Mouse (Mus musculus): ENCODE data around the gene Olfr1079. TPM values are rescaled to one million over a fixed set of nuclear protein-coding genes. Genes with fewer than 3 reads are reported as not detected.

The Olfr1079 gene
- total and polyA plus RNA-seq, 3 experiments = not detected

DNA sequence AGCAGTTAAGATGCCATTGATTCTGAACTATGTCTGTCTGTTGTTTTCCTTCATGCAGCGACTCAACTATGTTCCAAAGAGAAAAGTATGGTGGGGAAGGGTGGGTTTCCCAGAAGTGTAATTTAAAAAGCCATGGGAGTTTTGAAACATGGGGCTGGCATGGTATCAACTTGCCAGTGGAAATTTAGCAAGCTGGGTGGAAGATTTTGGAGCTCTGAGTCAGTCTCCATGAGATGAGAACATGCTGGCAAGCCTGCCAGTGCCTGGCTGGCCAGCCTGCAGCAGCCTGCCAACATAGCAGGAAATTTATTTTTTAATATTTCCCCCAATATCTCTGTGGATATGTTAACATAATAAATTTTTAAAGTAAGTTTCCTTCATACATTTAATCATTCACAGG lies 11.3 kb downstream of the Olfr1079 start:
- no peaks in the 10 kb centered on the region for H3K27me3 ChIP-seq (ENCODE audit: control insufficient read depth in 1 of 2, insufficient read depth in 2 of 2, low read length in 2 of 2)
- H3K79me2 ChIP-seq (ENCODE audit: control insufficient read depth, insufficient read depth, low read length, poor library complexity) = no peaks in the 10 kb centered on the region
- no peak overlapping the region for H3K4me3 ChIP-seq (ENCODE audit: control insufficient read depth in 1 of 2, insufficient read depth in 1 of 2, low read depth in 2 of 2, low read length in 2 of 2)
- H3K9ac ChIP-seq (ENCODE audit: control insufficient read depth, low read depth, low read length, poor library complexity, severe bottlenecking) = no peak overlapping the region
- H3K9me3 ChIP-seq (replicated peaks; ENCODE audit: insufficient read depth, low read length) = no peaks in the 10 kb centered on the region
- no peaks in the 10 kb centered on the region for H3K36me3 ChIP-seq (ENCODE audit: control insufficient read depth in 1 of 2, insufficient read depth in 2 of 2, low read length in 2 of 2)
- H3K4me1 ChIP-seq (ENCODE audit: control insufficient read depth in 1 of 2, insufficient read depth in 2 of 2, low read length in 2 of 2) = no peaks in the 10 kb centered on the region
- no peak for DNase-seq (ENCODE audit: low read depth, low spot score)
- no peak overlapping the region for H3K27ac ChIP-seq (ENCODE audit: control insufficient read depth, low read depth, low read length)
- TF ChIP-seq GATA1 (IDR thresholded peaks at IDR 0.05; ENCODE audit: low read depth, low read length) (no peak), ZC3H11A (IDR thresholded peaks at IDR 0.05; ENCODE audit: low read depth, low read length) (no peak), RCOR1 (IDR thresholded peaks at IDR 0.05; ENCODE audit: low read depth, low read length) (no peak), POLR2AphosphoS2 (IDR thresholded peaks at IDR 0.05; ENCODE audit: low read length) (no peak), POLR2A (IDR thresholded peaks at IDR 0.05; ENCODE audit: control insufficient read depth in 1 of 2, insufficient read depth in 1 of 2, low read depth in 1 of 2, low read length in 2 of 2, poor library complexity in 1 of 2) (no peak), SIN3A (IDR thresholded peaks at IDR 0.05; ENCODE audit: low read length) (no peak), TAL1 (IDR thresholded peaks at IDR 0.05; ENCODE audit: low read length) (no peak), TBP (IDR thresholded peaks at IDR 0.05; ENCODE audit: low read depth, low read length) (no peak), E2F4 (IDR thresholded peaks at IDR 0.05; ENCODE audit: borderline replicate concordance, low read depth, low read length) (no peak), JUND (IDR thresholded peaks at IDR 0.05; ENCODE audit: low read depth, low read length) (no peak), ELF1 (IDR thresholded peaks at IDR 0.05; ENCODE audit: low read depth, low read length) (no peak), ZNF384 (IDR thresholded peaks at IDR 0.05; ENCODE audit: low read depth, low read length) (no peak), ZMIZ1 (IDR thresholded peaks at IDR 0.05; ENCODE audit: low read depth, low read length) (no peak), MAZ (IDR thresholded peaks at IDR 0.05; ENCODE audit: low read depth, low read length) (no peak), EP300 (IDR thresholded peaks at IDR 0.05; ENCODE audit: low read depth in 1 of 2, low read length in 2 of 2) (no peak), MXI1 (IDR thresholded peaks at IDR 0.05; ENCODE audit: low read depth, low read length) (no peak), TCF12 (IDR thresholded peaks at IDR 0.05; ENCODE audit: low read depth, low read length) (no peak), NRF1 (IDR thresholded peaks at IDR 0.05; ENCODE audit: insufficient read depth, low read depth, low read length, poor library complexity, severe bottlenecking) (no peak)

DNA sequence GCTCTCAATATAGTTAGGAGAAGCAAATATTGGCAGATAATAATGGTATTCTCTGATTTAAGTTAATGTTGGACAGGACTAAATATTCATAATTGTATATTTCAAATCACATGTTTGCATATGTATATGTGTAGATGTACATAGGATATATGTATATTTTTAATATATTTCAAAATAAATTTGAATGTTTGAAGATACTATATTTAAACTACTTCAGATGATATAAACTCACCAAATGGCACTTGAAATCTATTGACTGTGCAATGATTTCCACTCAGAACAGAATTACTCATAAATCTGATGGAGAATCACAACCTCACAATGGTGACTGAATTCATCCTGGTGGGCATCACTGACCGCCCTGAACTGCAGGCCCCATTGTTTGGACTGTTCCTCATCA lies 34.1 kb downstream of the Olfr1079 start, which contains the start of gene Olfr1076:
Olfr1076 (plus strand) TSS at position 301 of the 400 bp plus-strand sequence.
- no peak within 1 kb of the TSS for H3K9ac ChIP-seq (ENCODE audit: control insufficient read depth, low read depth, low read length, poor library complexity, severe bottlenecking)
- no peak for DNase-seq (ENCODE audit: low read depth, low spot score)
- TF ChIP-seq ZC3H11A (IDR thresholded peaks at IDR 0.05; ENCODE audit: low read depth, low read length) = no peak
- TF ChIP-seq NRF1 (IDR thresholded peaks at IDR 0.05; ENCODE audit: insufficient read depth, low read depth, low read length, poor library complexity, severe bottlenecking) = no peak
- no peak for TF ChIP-seq CHD2 (IDR thresholded peaks at IDR 0.05; ENCODE audit: low read length)
- no peak for TF ChIP-seq ZKSCAN1 (IDR thresholded peaks at IDR 0.05; ENCODE audit: low read depth, low read length)
- TF ChIP-seq MYC (IDR thresholded peaks at IDR 0.05; ENCODE audit: low read depth, low read length) = no peak
- TF ChIP-seq TAL1 (IDR thresholded peaks at IDR 0.05; ENCODE audit: low read length) = no peak
- TF ChIP-seq USF1 (IDR thresholded peaks at IDR 0.05; ENCODE audit: low read depth, low read length) = no peak
- no peak for TF ChIP-seq NELFE (IDR thresholded peaks at IDR 0.05; ENCODE audit: low read depth, low read length)
- TF ChIP-seq E2F4 (IDR thresholded peaks at IDR 0.05; ENCODE audit: borderline replicate concordance, low read depth, low read length) = no peak
- H3K4me3 ChIP-seq (ENCODE audit: control insufficient read depth in 1 of 2, insufficient read depth in 1 of 2, low read depth in 2 of 2, low read length in 2 of 2) = no peak within 1 kb of the TSS
- no peaks in the 10 kb centered on the region for H3K79me2 ChIP-seq (ENCODE audit: control insufficient read depth, insufficient read depth, low read length, poor library complexity)
- H3K36me3 ChIP-seq (ENCODE audit: control insufficient read depth in 1 of 2, insufficient read depth in 2 of 2, low read length in 2 of 2) = no peaks in the 10 kb centered on the region
- no peak within 1 kb of the TSS for H3K27ac ChIP-seq (ENCODE audit: control insufficient read depth, low read depth, low read length)
- no peaks in the 10 kb centered on the region for H3K9me3 ChIP-seq (replicated peaks; ENCODE audit: insufficient read depth, low read length)
- H3K4me1 ChIP-seq (ENCODE audit: control insufficient read depth in 1 of 2, insufficient read depth in 2 of 2, low read length in 2 of 2) = no peaks in the 10 kb centered on the region
- no peaks in the 10 kb centered on the region for H3K27me3 ChIP-seq (ENCODE audit: control insufficient read depth in 1 of 2, insufficient read depth in 2 of 2, low read length in 2 of 2)
